In genomic region chr13:95113763-95114162, GRCm38 (mm10) we compare ENCODE assay signal across 13 mouse cellular contexts.
DNase-seq lines count a peak whose midpoint lies in the region; ATAC-seq and TF ChIP-seq lines count a peak whose summit lies in the region.
"Had no signal": no experiment of that assay in that cellular context is flagged by ENCODE, and none has a peak within 500 bp of the region (broad histone marks: within the 10 kb centered on the region; RNA-seq: fewer than 3 reads in every experiment).

No protein-coding gene starts in this region.

- no peak overlapping the region for H3K9ac ChIP-seq in kidney, embryonic 16.5 days (replicated peaks; ENCODE audit: low read length)
- H3K9ac ChIP-seq in kidney, embryonic 14.5 days (ENCODE audit: low read depth, low read length): no peak overlapping the region
- no peak overlapping the region for H3K9ac ChIP-seq in liver, embryonic 15.5 days
- H3K9ac ChIP-seq: forebrain, embryonic 15.5 days; midbrain, embryonic 12.5 days had no signal

- H3K4me1 ChIP-seq in kidney, embryonic 16.5 days (ENCODE audit: insufficient read depth, low read length): no peaks in the 10 kb centered on the region
- H3K4me1 ChIP-seq in kidney, embryonic 14.5 days (ENCODE audit: control insufficient read depth, insufficient read depth, low read length): no peaks in the 10 kb centered on the region
- H3K4me1 ChIP-seq in G1E (ENCODE audit: insufficient read depth, low read depth, low read length): no peaks in the 10 kb centered on the region
- peaks cover 4% of the 10 kb centered on the region; the same call in 1 of the 2 replicates for H3K4me1 ChIP-seq in liver, embryonic 15.5 days (replicated peaks)
- H3K4me1 ChIP-seq: forebrain, embryonic 15.5 days; midbrain, embryonic 12.5 days had no signal

- intact Hi-C loops in left cerebral cortex, postnatal 4 days (cut with DNase I): no loop called here

- 43% methylated on average over 5 of the region's 5 CpGs for WGBS in kidney, embryonic 16.5 days
- 56% methylated on average over 5 of the region's 5 CpGs for WGBS in kidney, embryonic 14.5 days
- WGBS in liver, embryonic 15.5 days (ENCODE audit: insufficient replicate concordance): 20% methylated on average over 5 of the region's 5 CpGs

- H3K4me3 ChIP-seq in kidney, embryonic 16.5 days (ENCODE audit: low read length): no peak overlapping the region
- no peak overlapping the region for H3K4me3 ChIP-seq in kidney, embryonic 14.5 days (ENCODE audit: low read length)
- no peak overlapping the region for H3K4me3 ChIP-seq in G1E (ENCODE audit: low read depth, low read length)
- no peak overlapping the region for H3K4me3 ChIP-seq in liver, embryonic 15.5 days (replicated peaks)
- H3K4me3 ChIP-seq: forebrain, embryonic 15.5 days; midbrain, embryonic 12.5 days had no signal

- no peak overlapping the region for H3K4me2 ChIP-seq in kidney, embryonic 16.5 days (replicated peaks; ENCODE audit: low read depth, low read length)
- no peak overlapping the region for H3K4me2 ChIP-seq in kidney, embryonic 14.5 days (replicated peaks; ENCODE audit: low read depth, low read length)
- H3K4me2 ChIP-seq in liver, embryonic 15.5 days: no peak overlapping the region
- H3K4me2 ChIP-seq: forebrain, embryonic 15.5 days; midbrain, embryonic 12.5 days had no signal

- H3K36me3 ChIP-seq in kidney, embryonic 16.5 days (ENCODE audit: insufficient read depth, low read length): no peaks in the 10 kb centered on the region
- H3K36me3 ChIP-seq in kidney, embryonic 14.5 days (ENCODE audit: control insufficient read depth, insufficient read depth, low read length): no peaks in the 10 kb centered on the region
- H3K36me3 ChIP-seq in G1E (replicated peaks): no peaks in the 10 kb centered on the region
- H3K36me3 ChIP-seq in liver, embryonic 15.5 days (replicated peaks): no peaks in the 10 kb centered on the region
- H3K36me3 ChIP-seq: forebrain, embryonic 15.5 days; midbrain, embryonic 12.5 days had no signal

- ATAC-seq in kidney, embryonic 16.5 days (ENCODE audit: low FRiP score, low TSS enrichment): peak; percentile 74
- no peak for ATAC-seq in kidney, embryonic 14.5 days (ENCODE audit: low FRiP score, low TSS enrichment)
- no peak for ATAC-seq in G1E (ENCODE audit: extremely low read depth, insufficient number of reproducible peaks, low FRiP score, poor library complexity, severe bottlenecking)
- ATAC-seq in liver, embryonic 15.5 days (ENCODE audit: insufficient read depth): peak; percentile 70
- ATAC-seq: activated CD4-positive, CD25-positive, alpha-beta regulatory T cell, adult 4 months; forebrain, embryonic 15.5 days had no signal

- no peaks in the 10 kb centered on the region for H3K27me3 ChIP-seq in kidney, embryonic 16.5 days (ENCODE audit: insufficient read depth, low read length)
- no peaks in the 10 kb centered on the region for H3K27me3 ChIP-seq in kidney, embryonic 14.5 days (ENCODE audit: control insufficient read depth, insufficient read depth, low read length)
- H3K27me3 ChIP-seq in G1E (ENCODE audit: insufficient read depth, low read length): peaks cover 4% of the 10 kb centered on the region; the same call in 1 of the 2 replicates
- no peaks in the 10 kb centered on the region for H3K27me3 ChIP-seq in liver, embryonic 15.5 days
- H3K27me3 ChIP-seq: forebrain, embryonic 15.5 days; midbrain, embryonic 12.5 days had no signal

- H3K9me3 ChIP-seq in kidney, embryonic 16.5 days (ENCODE audit: low read length): no peaks in the 10 kb centered on the region
- no peaks in the 10 kb centered on the region for H3K9me3 ChIP-seq in kidney, embryonic 14.5 days (ENCODE audit: control insufficient read depth, low read length)
- no peaks in the 10 kb centered on the region for H3K9me3 ChIP-seq in G1E (replicated peaks)
- H3K9me3 ChIP-seq in liver, embryonic 15.5 days (replicated peaks): no peaks in the 10 kb centered on the region
- H3K9me3 ChIP-seq: forebrain, embryonic 15.5 days; midbrain, embryonic 12.5 days had no signal

- DNase-seq in G1E (ENCODE audit: low spot score): peak; percentile 7
- peak; percentile 56 for DNase-seq in lung, postnatal 36 days
- no peak for DNase-seq in frontal cortex, postnatal 10 days (ENCODE audit: low spot score in 2 of 2)
- DNase-seq in cerebellum, adult 11-12 months: no peak
- no peak for DNase-seq in left cerebral cortex, postnatal 4 days
- DNase-seq: cerebellum, postnatal 36 days; heart, postnatal 14 days had no signal

- no peak for TF ChIP-seq CTCF in G1E (IDR thresholded peaks at IDR 0.05; ENCODE audit: low read depth, low read length)

- peak overlapping the region; percentile 43; the same call in 1 of the 2 replicates for H3K27ac ChIP-seq in kidney, embryonic 16.5 days (ENCODE audit: low read length)
- no peak overlapping the region for H3K27ac ChIP-seq in kidney, embryonic 14.5 days (ENCODE audit: low read depth, low read length)
- H3K27ac ChIP-seq in liver, embryonic 15.5 days (replicated peaks): no peak overlapping the region
- H3K27ac ChIP-seq: forebrain, embryonic 15.5 days; midbrain, embryonic 12.5 days had no signal

Comparison
In these comparisons a context has a peak if more than half of its experiments do, and no peak if none do; other contexts are left out.
1. ATAC-seq: peak in kidney, embryonic 16.5 days (single experiment) and liver, embryonic 15.5 days (single experiment); none in kidney, embryonic 14.5 days (single experiment) and G1E (single experiment).
2. DNase-seq: peak in G1E (single experiment) and lung, postnatal 36 days (single experiment); none in frontal cortex, postnatal 10 days (0 of 2), cerebellum, adult 11-12 months (single experiment) and left cerebral cortex, postnatal 4 days (single experiment).